ENCODE assay signal across 8 mouse cellular contexts in genomic region chr17:23563595-23564367, GRCm38 (mm10). TPM values are rescaled to one million over a fixed set of nuclear protein-coding genes. Genes with fewer than 3 reads are reported as not detected.
DNase-seq lines count a peak whose midpoint lies in the region; ATAC-seq and TF ChIP-seq lines count a peak whose summit lies in the region.

Gene Zfp213, minus strand, starts transcription at chr17:23564238.

- ATAC-seq in forebrain, embryonic 15.5 days (replicated peaks) = peak; percentile 97
- ATAC-seq in lung, embryonic 14.5 days (ENCODE audit: insufficient read depth) = peak; percentile 98

- peaks cover 11% of the 10 kb centered on the region for H3K36me3 ChIP-seq in forebrain, embryonic 15.5 days
- H3K36me3 ChIP-seq in lung, embryonic 14.5 days (ENCODE audit: insufficient read depth) = peaks cover 24% of the 10 kb centered on the region
- no peaks in the 10 kb centered on the region; the same call in 1 of the 2 replicates for H3K36me3 ChIP-seq in thymus, adult 2 months (ENCODE audit: control insufficient read depth, insufficient read depth, low read length)

- peak; percentile 97 for TF ChIP-seq POLR2A in olfactory bulb, adult 2 months (IDR thresholded peaks at IDR 0.05; ENCODE audit: insufficient read depth, low read depth, low read length)
- TF ChIP-seq POLR2A in thymus, adult 2 months (IDR thresholded peaks at IDR 0.05; ENCODE audit: control insufficient read depth, extremely low read depth, insufficient read depth, low read length, poor library complexity) = peak; percentile 96

- no peak for TF ChIP-seq CTCF in layer of hippocampus, adult 2 months (conservative IDR thresholded peaks at IDR 0.05)
- TF ChIP-seq CTCF in lung, embryonic 14.5 days (IDR thresholded peaks at IDR 0.05; ENCODE audit: low read depth) = no peak
- no peak for TF ChIP-seq CTCF in olfactory bulb, adult 2 months (IDR thresholded peaks at IDR 0.05; ENCODE audit: insufficient read depth, low read depth, low read length)
- peak; percentile 54; the same call in 1 of the 2 replicates for TF ChIP-seq CTCF in thymus, adult 2 months (IDR thresholded peaks at IDR 0.05; ENCODE audit: borderline replicate concordance, control insufficient read depth, extremely low read depth, insufficient read depth, low read length, poor library complexity)

- H3K9ac ChIP-seq in forebrain, embryonic 15.5 days (replicated peaks) = peak within 1 kb of the TSS; percentile 98
- H3K9ac ChIP-seq in lung, embryonic 14.5 days = peak within 1 kb of the TSS; percentile 97

- H3K27ac ChIP-seq in forebrain, embryonic 15.5 days (replicated peaks) = peak within 1 kb of the TSS; percentile 95
- peak within 1 kb of the TSS; percentile 92 for H3K27ac ChIP-seq in layer of hippocampus, adult 2 months
- H3K27ac ChIP-seq in lung, embryonic 14.5 days (ENCODE audit: low read depth) = peak within 1 kb of the TSS; percentile 97
- H3K27ac ChIP-seq in olfactory bulb, adult 2 months (ENCODE audit: insufficient read depth, low read depth, low read length) = peak within 1 kb of the TSS; percentile 88
- H3K27ac ChIP-seq in thymus, adult 2 months (ENCODE audit: control insufficient read depth, insufficient read depth, low read length) = peak within 1 kb of the TSS; percentile 83

- peak within 1 kb of the TSS; percentile 92 for H3K4me3 ChIP-seq in forebrain, embryonic 15.5 days
- peak within 1 kb of the TSS; percentile 83 for H3K4me3 ChIP-seq in layer of hippocampus, adult 2 months
- peak within 1 kb of the TSS; percentile 75 for H3K4me3 ChIP-seq in lung, embryonic 14.5 days (ENCODE audit: low read depth, low read length)
- H3K4me3 ChIP-seq in olfactory bulb, adult 2 months (ENCODE audit: insufficient read depth, low read depth, low read length) = peak within 1 kb of the TSS; percentile 98
- peak within 1 kb of the TSS; percentile 65 for H3K4me3 ChIP-seq in thymus, adult 2 months (ENCODE audit: control insufficient read depth, insufficient read depth, low read length)

- peak; percentile 93 for DNase-seq in ES-CJ7 (ENCODE audit: low read depth, low spot score)
- DNase-seq in cerebellum, adult 11 months = peak; percentile 95
- DNase-seq in heart, postnatal 25 days (ENCODE audit: low spot score) = peak; percentile 93
- DNase-seq in layer of hippocampus, adult 2 months (ENCODE audit: low spot score in 2 of 2) = peak; percentile 96
- peak; percentile 99 for DNase-seq in lung, embryonic 14.5 days
- peak; percentile 96 for DNase-seq in thymus, adult 2 months

- H3K4me2 ChIP-seq in forebrain, embryonic 15.5 days (replicated peaks) = peak within 1 kb of the TSS; percentile 49
- H3K4me2 ChIP-seq in lung, embryonic 14.5 days = peak within 1 kb of the TSS; percentile 82

- H3K27me3 ChIP-seq in forebrain, embryonic 15.5 days = no peaks in the 10 kb centered on the region
- H3K27me3 ChIP-seq in lung, embryonic 14.5 days (ENCODE audit: insufficient read depth, low read length) = no peaks in the 10 kb centered on the region
- no peaks in the 10 kb centered on the region for H3K27me3 ChIP-seq in thymus, adult 2 months (ENCODE audit: control insufficient read depth, insufficient read depth, low read length)

- intact Hi-C loops in heart, postnatal 25 days (cut with DNase I) = loop anchor here (5.0 kb wide), 1 partner anchor 109 kb away; the partner anchor contains the start of genes Hcfc1r1 and Thoc6

- peaks cover 19% of the 10 kb centered on the region for H3K4me1 ChIP-seq in forebrain, embryonic 15.5 days
- H3K4me1 ChIP-seq in lung, embryonic 14.5 days (ENCODE audit: insufficient read depth) = peaks cover 4% of the 10 kb centered on the region; the same call in 1 of the 2 replicates
- H3K4me1 ChIP-seq in olfactory bulb, adult 2 months (ENCODE audit: control insufficient read depth, insufficient read depth, low read length) = peaks cover 3% of the 10 kb centered on the region; the same call in 1 of the 2 replicates
- peaks cover 4% of the 10 kb centered on the region for H3K4me1 ChIP-seq in thymus, adult 2 months (replicated peaks; ENCODE audit: control insufficient read depth, insufficient read depth, low read length)

- under 1% methylated on average over 59 of the region's 59 CpGs for WGBS in forebrain, embryonic 15.5 days
- whole genome bisulfite sequencing in lung, embryonic 14.5 days = under 1% methylated on average over 59 of the region's 59 CpGs
- under 1% methylated on average over 59 of the region's 59 CpGs for WGBS in olfactory bulb, adult 2 months
- WGBS in thymus, adult 2 months = under 1% methylated on average over 59 of the region's 59 CpGs

- H3K9me3 ChIP-seq in forebrain, embryonic 15.5 days = no peaks in the 10 kb centered on the region
- H3K9me3 ChIP-seq in lung, embryonic 14.5 days (ENCODE audit: low read depth, low read length) = no peaks in the 10 kb centered on the region

RNA-seq across cellular contexts. Expression of gene Zfp213, which starts in this region (rescaled TPM):
- polyA plus RNA-seq in forebrain, embryonic 15.5 days (2015; fragmentation: Nextera tagmentation; extraction: Ambion mirVana) = 21.0 and 21.5 TPM in 2 replicates
- total RNA-seq in heart, postnatal 25 days (2021) = 1 to 10 TPM; 4.7 to 6.2 TPM
- total RNA-seq in layer of hippocampus, adult 2 months (2021) = 1 to 10 TPM; 5.7 to 6.9 TPM
- 21.8 and 24.7 TPM in 2 replicates for polyA plus RNA-seq in lung, embryonic 14.5 days (2014; fragmentation: Nextera tagmentation; extraction: Ambion mirVana)
- not detected in 2 replicates for polyA plus RNA-seq in olfactory bulb, adult 2 months (2012; ENCODE audit: insufficient read depth, insufficient read length, low replicate concordance, missing spikeins)
- 23.5 and 24.4 TPM in 2 replicates for polyA plus RNA-seq in thymus, adult 2 months (2012; rRNA removed)

Comparison
In these comparisons a context has a peak if more than half of its experiments do, and no peak if none do; other contexts are left out.
1. Peak in every context shown above with its lines: DNase-seq, ATAC-seq, H3K4me3 ChIP-seq and H3K27ac ChIP-seq.
2. RNA of gene Zfp213 (polyA plus RNA-seq): 21.8 to 24.7 TPM in lung, embryonic 14.5 days, 23.5 to 24.4 TPM in thymus, adult 2 months and 21.0 to 21.5 TPM in forebrain, embryonic 15.5 days; not detected in olfactory bulb, adult 2 months; every median in the first group is over 10 times any median in the second.